Mouse (Mus musculus) subcutaneous adipose tissue, adult 2 months (tissue): Measurements from ENCODE around the gene Gm21518. TPM values are rescaled to one million over a fixed set of nuclear protein-coding genes. Genes with fewer than 3 reads are reported as not detected.

Experiments
- polyA plus RNA-seq: library from polyadenylated mRNA; depleted of rRNA; stranded (reverse); fragments of >200 nt; gene quantifications from 2 replicates; pipeline ENCODE4 v1.2.3, GENCODE M21; 2012; ENCODE audit warnings: low replicate concordance; rRNA removed

Gm21518 gene
- polyA plus RNA-seq = not detected in 2 replicates

DNA sequence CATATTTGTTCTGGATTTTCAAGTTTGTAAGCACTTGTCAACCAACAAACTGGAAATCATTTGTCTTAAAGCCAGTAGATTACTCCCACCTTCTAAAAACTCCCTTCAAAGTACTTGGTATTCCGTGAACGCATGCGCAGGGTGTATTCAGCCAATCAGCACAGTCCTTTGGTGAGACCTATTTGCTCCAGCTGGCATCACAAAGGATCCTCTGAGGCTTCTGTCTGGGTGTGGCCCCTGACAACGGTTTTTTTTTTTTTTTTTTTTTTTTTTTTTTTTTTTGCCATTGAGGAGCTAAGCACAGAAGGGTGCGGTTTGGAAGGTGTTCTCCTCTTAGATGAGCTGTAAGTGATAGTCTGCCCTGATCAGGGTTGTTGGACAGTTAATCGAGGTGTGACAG is at the start of gene Gm21518:
Gm21518 (plus strand) TSS at position 301 of the 400 bp plus-strand sequence.

